Mouse (Mus musculus) neural tube, embryonic 11.5 days (tissue): ENCODE measurements around the gene Dusp1. TPM values are rescaled to one million over a fixed set of nuclear protein-coding genes. Genes with fewer than 3 reads are reported as not detected.

Source experiments
- microRNA-seq: library from miRNA; unstranded; fragments of <30 nt; microRNA quantifications from one replicate; pipeline ENCODE4, GENCODE M21; 2016
- polyA plus RNA-seq: library from polyadenylated mRNA; unstranded; fragments of >200 nt; fragmentation: Nextera tagmentation; extraction: Ambion mirVana; gene quantifications from 2 replicates; pipeline ENCODE4 v1.2.1, GENCODE M21; 2014

Gene Dusp1
- polyA plus RNA-seq, 1 experiment from 2014 or later = 34.0 TPM

Small RNAs within 50 kb of the gene (microRNA-seq; reads per million reads assigned to microRNA genes)
- gene Gm22420 = not detected

Other genes starting within 250 kb of the Dusp1 start
- gene Neurl1b, start 147.3 kb downstream of the Dusp1 start, polyA plus RNA-seq = 0.27 and 0.32 TPM in 2 replicates
- 121 and 126 TPM in 2 replicates for gene Ergic1, start 639 bp downstream of the Dusp1 start, polyA plus RNA-seq
- gene Atp6v0e, start 101.1 kb upstream of the Dusp1 start, polyA plus RNA-seq = 107 and 122 TPM in 2 replicates
- gene Crebrf, start 153.5 kb upstream of the Dusp1 start, polyA plus RNA-seq = 2.8 and 3.2 TPM in 2 replicates
- gene Bnip1, start 218.9 kb upstream of the Dusp1 start, polyA plus RNA-seq = 49.6 and 51.6 TPM in 2 replicates